Mouse (Mus musculus) R1 (cell line): ENCODE results near the gene Gm7792.
"Not testable (repeated sequence)": the region's sequence is repeated elsewhere in the genome, so short reads cannot be mapped to it uniquely, and the experiment has no call there.

Experiments used
- DNase-seq: peaks from one replicate; pipeline ENCODE4 v3.0.0-alpha.2; 2018; ENCODE audit warnings: low read depth, low spot score

The Gm7792 gene

DNA sequence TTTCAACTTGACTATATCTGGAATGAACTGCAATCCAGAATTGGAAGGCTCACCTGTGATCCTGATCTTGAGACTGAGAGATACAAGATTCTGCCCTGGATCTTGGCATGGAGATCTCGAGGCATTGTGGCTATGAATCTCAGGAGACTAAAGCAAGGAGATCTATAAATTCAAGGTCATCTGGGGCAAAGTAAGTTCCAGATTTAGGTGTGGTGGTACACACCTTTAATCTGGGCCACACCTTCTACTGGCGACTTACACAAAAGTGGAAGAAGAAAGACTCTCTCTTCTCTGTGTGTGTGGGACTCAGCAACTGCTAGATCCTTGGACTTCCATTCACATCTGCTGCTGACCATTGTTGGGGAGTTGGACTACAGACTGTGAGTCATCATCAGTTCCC, at the start of gene Gm7792:
Gene Gm7792 (plus strand): TSS at position 301 of the 400 bp plus-strand sequence.
- not testable (repeated sequence) for DNase-seq
